Mouse (Mus musculus): ENCODE results near the gene Rab42.

- TF ChIP-seq GATA1 (IDR thresholded peaks at IDR 0.05; ENCODE audit: borderline replicate concordance, low read length) (no peak), FLI1 (IDR thresholded peaks at IDR 0.05; ENCODE audit: low read length) (no peak)
Observed at GRCm38 (mm10) chr4:132266835-132267349, 36.3 kb downstream of the Rab42 start.
